Mouse (Mus musculus) liver, adult 2 months (tissue): Measurements from ENCODE around the gene Emsy. TPM values are rescaled to one million over a fixed set of nuclear protein-coding genes. Genes with fewer than 3 reads are reported as not detected.

Source experiments
- DNase-seq: peaks from one replicate; pipeline ENCODE4 v3.0.0-alpha.2; 2011; ENCODE audit warnings: low read depth, low spot score; ENCODE audit errors: extremely low read depth
- H3K27ac ChIP-seq: fragments of 200-500 bp; replicated peaks from 2 replicates; pipeline ENCODE4 v1.5.1; 2012; ENCODE audit warnings: low read depth, mild to moderate bottlenecking, control low read depth, inconsistent platforms, low read length; ENCODE audit not compliant: insufficient read depth
- H3K27me3 ChIP-seq: fragments of 200-500 bp; 2 replicates; pipeline ENCODE4 v1.6.1; 2012; ENCODE audit warnings: mild to moderate bottlenecking, moderate library complexity, low read length, inconsistent platforms; ENCODE audit not compliant: control insufficient read depth, insufficient read depth
- H3K36me3 ChIP-seq: fragments of 200-500 bp; 2 replicates; pipeline ENCODE4 v1.6.1; 2012; ENCODE audit warnings: low read length, inconsistent platforms; ENCODE audit not compliant: control insufficient read depth, insufficient read depth
- H3K4me1 ChIP-seq: fragments of 200-500 bp; 2 replicates; pipeline ENCODE4 v1.6.1; 2011; ENCODE audit warnings: low read length; ENCODE audit not compliant: control insufficient read depth, insufficient read depth
- H3K4me3 ChIP-seq: fragments of 200-500 bp; 2 replicates; pipeline ENCODE4 v1.5.1; 2011; ENCODE audit warnings: low read depth, mild to moderate bottlenecking, control low read depth, low read length, moderate library complexity; ENCODE audit not compliant: insufficient read depth
- H3K79me2 ChIP-seq: fragments of 200-500 bp; 2 replicates; pipeline ENCODE4 v1.6.1; 2012; ENCODE audit warnings: inconsistent platforms, mild to moderate bottlenecking, low read length, moderate library complexity; ENCODE audit not compliant: control insufficient read depth, insufficient read depth
- H3K9ac ChIP-seq: fragments of 200-500 bp; 2 replicates; pipeline ENCODE4 v1.6.1; 2012; ENCODE audit warnings: low read depth, mild to moderate bottlenecking, control low read depth, inconsistent platforms, low read length
- CTCF ChIP-seq: fragments of 200-500 bp; IDR thresholded peaks from 2 replicates; pipeline ENCODE4 v1.5.1; 2011; ENCODE audit warnings: low read depth, low read length, control low read depth
- POLR2A ChIP-seq: fragments of 200-500 bp; IDR thresholded peaks from 2 replicates; pipeline ENCODE4 v1.6.1; 2011; ENCODE audit warnings: low read length, control low read depth; ENCODE audit not compliant: insufficient read depth; ENCODE audit errors: extremely low read depth
- WGBS: fragments of 180-500 bp; shearing (Covaris S2); methylation state at CpG from one replicate; pipeline ENCODE4 v1.1.7; 2018; 5-methylcytosine and 5-hydroxymethylcytosine counted together
- polyA plus RNA-seq: library from polyadenylated mRNA; depleted of rRNA; stranded (reverse); fragments of >200 nt; gene quantifications from 2 replicates; pipeline ENCODE4 v1.2.3, GENCODE M21; 2012; rRNA removed
- total RNA-seq: library from RNA; depleted of rRNA; stranded (reverse); fragments of >200 nt; gene quantifications from 2 replicates; pipeline ENCODE4 v1.2.3, GENCODE M21; 2014; rRNA removed

Emsy gene
- total and polyA plus RNA-seq, 2 experiments: 7.9 to 10.9 TPM

DNA sequence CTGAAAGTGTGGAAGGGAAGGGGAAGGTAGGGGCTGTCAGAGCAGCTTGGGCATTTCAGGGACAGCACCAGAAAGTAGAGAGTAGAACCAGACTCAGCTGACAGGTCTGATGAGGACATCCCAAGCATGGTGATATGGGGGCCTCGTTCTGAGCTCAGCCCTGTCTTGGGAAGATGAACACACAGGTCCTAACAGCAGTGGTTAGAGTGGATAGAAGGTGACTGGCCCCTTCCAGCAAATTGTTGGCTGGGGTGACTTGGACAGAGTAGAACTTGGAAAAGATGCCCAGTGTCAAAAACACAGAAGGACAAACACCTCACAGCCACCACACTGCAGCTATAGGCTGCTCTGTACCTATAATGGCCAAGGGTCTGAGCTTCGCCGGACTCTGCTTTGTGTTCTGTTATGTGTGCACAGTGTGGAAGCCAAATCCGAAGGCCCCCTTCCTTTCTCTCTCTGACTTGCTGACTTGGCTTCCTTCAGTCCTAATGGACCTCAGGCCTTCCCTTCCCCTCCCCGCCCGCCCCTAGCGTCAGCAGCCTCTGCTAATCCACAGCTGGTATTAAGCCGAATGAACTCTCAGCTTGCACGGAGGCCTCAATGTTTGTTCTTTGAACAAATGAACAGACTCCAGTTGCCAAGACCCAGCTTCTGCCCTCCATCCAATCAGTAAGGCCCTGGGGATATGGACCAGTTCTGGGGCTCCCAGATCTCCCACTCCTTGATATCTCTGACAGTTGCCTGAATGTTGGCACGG, 119.2 kb downstream of the Emsy start:
- TF ChIP-seq CTCF (no peak), POLR2A (no peak)
- H3K27me3 ChIP-seq: no peaks in the 10 kb centered on the region
- no peaks in the 10 kb centered on the region; the same call in 1 of the 2 replicates for H3K4me1 ChIP-seq
- H3K9ac ChIP-seq: no peak overlapping the region
- no peaks in the 10 kb centered on the region for H3K36me3 ChIP-seq
- H3K27ac ChIP-seq: peak overlapping the region; percentile 32; the same call in 1 of the 2 replicates
- DNase-seq: no peak
- no peaks in the 10 kb centered on the region for H3K79me2 ChIP-seq
- H3K4me3 ChIP-seq: no peak overlapping the region
- WGBS: 62% methylated on average over 10 of the region's 10 CpGs

Other genes with a start within 250 kb of the Emsy start
- not detected in 2 replicates for gene Gucy2d, start 216.4 kb downstream of the Emsy start, total RNA-seq
- gene Gucy2d, start 216.4 kb downstream of the Emsy start, polyA plus RNA-seq: not detected in 2 replicates
- 1.5 and 4.9 TPM in 2 replicates for gene Lrrc32, start 167.5 kb downstream of the Emsy start, total RNA-seq
- gene Lrrc32, start 167.5 kb downstream of the Emsy start, polyA plus RNA-seq: 5.2 and 7.5 TPM in 2 replicates
- 22.2 and 23.5 TPM in 2 replicates for gene Thap12, start 46.3 kb upstream of the Emsy start, total RNA-seq
- gene Thap12, start 46.3 kb upstream of the Emsy start, polyA plus RNA-seq: 5.9 TPM in 2 replicates
- 0.55 TPM in 1 of 2 replicates, not detected in the other for gene Wnt11, start 178.3 kb upstream of the Emsy start, total RNA-seq
- gene Wnt11, start 178.3 kb upstream of the Emsy start, polyA plus RNA-seq: 0.21 and 0.52 TPM in 2 replicates